Mouse (Mus musculus): ENCODE data around the gene Bhlhe41.

Gene Bhlhe41

GRCm38 (mm10) chr6:145865289-145865885 lies at the start of gene Bhlhe41:
Gene Bhlhe41 (minus strand): TSS chr6:145865558.
- DNase-seq (ENCODE audit: low read depth): no peak

- DNase-seq (ENCODE audit: low read depth): no peak
Measured at GRCm38 (mm10) chr6:145912232-145912631, 46.9 kb upstream of the Bhlhe41 start.

- DNase-seq (ENCODE audit: low read depth): no peak
Measured at GRCm38 (mm10) chr6:145910469-145911426, 45.4 kb upstream of the Bhlhe41 start.

GRCm38 (mm10) chr6:145909943-145910342 lies 44.6 kb upstream of the Bhlhe41 start:
- no peak for DNase-seq (ENCODE audit: low read depth)

GRCm38 (mm10) chr6:145906096-145906890 lies 40.9 kb upstream of the Bhlhe41 start:
- DNase-seq (ENCODE audit: low read depth): no peak

- DNase-seq (ENCODE audit: low read depth): no peak
Measured at GRCm38 (mm10) chr6:145904616-145905015, 39.3 kb upstream of the Bhlhe41 start.

GRCm38 (mm10) chr6:145904169-145904568 lies 38.8 kb upstream of the Bhlhe41 start:
- DNase-seq (ENCODE audit: low read depth): no peak

GRCm38 (mm10) chr6:145894669-145895342 lies 29.4 kb upstream of the Bhlhe41 start:
- no peak for DNase-seq (ENCODE audit: low read depth)

- no peak for DNase-seq (ENCODE audit: low read depth)
Measured at GRCm38 (mm10) chr6:145893366-145894021, 28.1 kb upstream of the Bhlhe41 start.

- no peak for DNase-seq (ENCODE audit: low read depth)
Measured at GRCm38 (mm10) chr6:145892381-145893265, 27.3 kb upstream of the Bhlhe41 start.

GRCm38 (mm10) chr6:145891951-145892350 lies 26.6 kb upstream of the Bhlhe41 start:
- no peak for DNase-seq (ENCODE audit: low read depth)

GRCm38 (mm10) chr6:145887719-145888118 lies 22.4 kb upstream of the Bhlhe41 start:
- no peak for DNase-seq (ENCODE audit: low read depth)

GRCm38 (mm10) chr6:145886277-145886676 lies 20.9 kb upstream of the Bhlhe41 start:
- DNase-seq (ENCODE audit: low read depth): no peak

GRCm38 (mm10) chr6:145885069-145885468 lies 19.7 kb upstream of the Bhlhe41 start:
- DNase-seq (ENCODE audit: low read depth): no peak

GRCm38 (mm10) chr6:145883668-145884067 lies 18.3 kb upstream of the Bhlhe41 start:
- DNase-seq (ENCODE audit: low read depth): no peak

GRCm38 (mm10) chr6:145883010-145883409 lies 17.7 kb upstream of the Bhlhe41 start:
- DNase-seq (ENCODE audit: low read depth): no peak

GRCm38 (mm10) chr6:145880609-145881008 lies 15.3 kb upstream of the Bhlhe41 start:
- DNase-seq (ENCODE audit: low read depth): no peak

- no peak for DNase-seq (ENCODE audit: low read depth)
Measured at GRCm38 (mm10) chr6:145876986-145877735, 11.8 kb upstream of the Bhlhe41 start.

- no peak for DNase-seq (ENCODE audit: low read depth)
Measured at GRCm38 (mm10) chr6:145873354-145873753, 8.0 kb upstream of the Bhlhe41 start.

- no peak for DNase-seq (ENCODE audit: low read depth)
Measured at GRCm38 (mm10) chr6:145872010-145872409, 6.7 kb upstream of the Bhlhe41 start.

Measured in c-Kit-positive CD71-negative TER-119-negative erythroid progenitor cells, embryonic 14.5 days (primary cell).